Mouse (Mus musculus) myocyte (in vitro differentiated cells): ENCODE data around the gene Ect2. TPM values are rescaled to one million over a fixed set of nuclear protein-coding genes. Genes with fewer than 3 reads are reported as not detected.

Experiments
- H3K27me3 ChIP-seq: one replicate; pipeline ENCODE4 v1.6.1; 2011; ENCODE audit not compliant: control insufficient read depth, insufficient read depth, insufficient read length
- H3K36me3 ChIP-seq: one replicate; pipeline ENCODE4 v1.6.1; 2011; ENCODE audit not compliant: control insufficient read depth, insufficient read depth
- H3K4me2 ChIP-seq: one replicate; pipeline ENCODE4 v1.6.1; 2011; ENCODE audit warnings: low read depth, control low read depth
- H3K4me3 ChIP-seq: one replicate; pipeline ENCODE4 v1.5.1; 2011; ENCODE audit warnings: mild to moderate bottlenecking, control low read depth, moderate library complexity
- H3K79me2 ChIP-seq: one replicate; pipeline ENCODE4 v1.6.1; 2011; ENCODE audit not compliant: control insufficient read depth, insufficient read depth
- H3ac ChIP-seq: one replicate; pipeline ENCODE4 v1.6.1; 2011; ENCODE audit not compliant: control insufficient read depth, insufficient read length
- CEBPB ChIP-seq: IDR thresholded peaks from 2 replicates; pipeline ENCODE4 v1.6.1; 2011; ENCODE audit warnings: mild to moderate bottlenecking, moderate library complexity; ENCODE audit not compliant: poor library complexity, insufficient read depth, severe bottlenecking
- E2F4 ChIP-seq: IDR thresholded peaks from one replicate; pipeline ENCODE4 v1.6.1; 2011; ENCODE audit warnings: mild to moderate bottlenecking, control low read depth, moderate library complexity; ENCODE audit not compliant: insufficient read depth
- MAX ChIP-seq: IDR thresholded peaks from one replicate; pipeline ENCODE4 v1.6.1; 2011; ENCODE audit warnings: low read depth, mild to moderate bottlenecking, control low read depth
- MYOD1 ChIP-seq, 3 experiments: IDR thresholded peaks; one replicate each; pipeline ENCODE4 v1.6.1; 2011; ENCODE audit warnings: control low read depth in 2 of 3, low read depth in 2 of 3, mild to moderate bottlenecking in 2 of 3, moderate library complexity in 1 of 3; ENCODE audit not compliant: insufficient read length in 2 of 3, control insufficient read depth in 1 of 3
- MYOG ChIP-seq, 3 experiments: IDR thresholded peaks; one replicate each; pipeline ENCODE4 v1.6.1; 2011; ENCODE audit warnings: control low read depth in 2 of 3, low read depth in 2 of 3, mild to moderate bottlenecking in 2 of 3; ENCODE audit not compliant: insufficient read length in 2 of 3, control insufficient read depth in 1 of 3, insufficient read depth in 1 of 3
- POLR2A ChIP-seq: IDR thresholded peaks from one replicate; pipeline ENCODE4 v1.6.1; 2011; ENCODE audit warnings: low read depth, mild to moderate bottlenecking, control low read depth, moderate library complexity; ENCODE audit not compliant: insufficient read length
- POLR2AphosphoS2 ChIP-seq: IDR thresholded peaks from one replicate; pipeline ENCODE4 v1.6.1; 2011; ENCODE audit warnings: low read depth, control low read depth; ENCODE audit not compliant: insufficient read length
- REST ChIP-seq: IDR thresholded peaks from one replicate; pipeline ENCODE4 v1.6.1; 2011; ENCODE audit warnings: mild to moderate bottlenecking, control low read depth, moderate library complexity; ENCODE audit not compliant: insufficient read depth, insufficient read length
- SRF ChIP-seq: IDR thresholded peaks from one replicate; pipeline ENCODE4 v1.6.1; 2011; ENCODE audit warnings: low read depth; ENCODE audit not compliant: control insufficient read depth, insufficient read length
- TCF12 ChIP-seq: IDR thresholded peaks from one replicate; pipeline ENCODE4 v1.6.1; 2011; ENCODE audit warnings: mild to moderate bottlenecking, control low read depth; ENCODE audit not compliant: poor library complexity, insufficient read depth, severe bottlenecking
- TCF3 ChIP-seq: IDR thresholded peaks from one replicate; pipeline ENCODE4 v1.6.1; 2011; ENCODE audit warnings: low read depth, control low read depth; ENCODE audit not compliant: insufficient read length
- USF1 ChIP-seq: IDR thresholded peaks from one replicate; pipeline ENCODE4 v1.6.1; 2011; ENCODE audit warnings: low read depth, mild to moderate bottlenecking, control low read depth, moderate library complexity
- polyA plus RNA-seq: library from polyadenylated mRNA; unstranded; fragments of >200 nt; fragmentation: generic; extraction: Trizol; gene quantifications from one replicate; pipeline ENCODE4 v1.2.1, GENCODE M21; 2012; ENCODE audit warnings: missing spikeins

Ect2 gene
- polyA plus RNA-seq, 1 experiment, result 6.6 TPM

- Histone ChIP-seq H3K4me3 (no peak overlapping the region), H3ac (no peak overlapping the region), H3K36me3 (no peaks in the 10 kb centered on the region), H3K27me3 (no peaks in the 10 kb centered on the region), H3K4me2 (no peak overlapping the region), H3K79me2 (no peaks in the 10 kb centered on the region)
- TF ChIP-seq CEBPB, result no peak
- TF ChIP-seq POLR2A, result no peak
- TF ChIP-seq POLR2AphosphoS2, result no peak
- TF ChIP-seq SRF, result no peak
- TF ChIP-seq E2F4, result no peak
- TF ChIP-seq MYOD1 (IDR thresholded peaks at IDR 0.05; ENCODE audit: control insufficient read depth in 1 of 3, insufficient read length in 2 of 3, low read depth in 2 of 3), result no peak
- no peak for TF ChIP-seq TCF3
- TF ChIP-seq MYOG (IDR thresholded peaks at IDR 0.05; ENCODE audit: control insufficient read depth in 1 of 3, insufficient read depth in 1 of 3, insufficient read length in 2 of 3, low read depth in 2 of 3), result no peak
- no peak for TF ChIP-seq TCF12
- TF ChIP-seq USF1, result no peak
- TF ChIP-seq MAX, result no peak
- no peak for TF ChIP-seq REST
Observed at GRCm38 (mm10) chr3:27179711-27180110, 26.0 kb upstream of the Ect2 start.

GRCm38 (mm10) chr3:27170257-27170656, 16.6 kb upstream of the Ect2 start:
- Histone ChIP-seq H3K4me3 (no peak overlapping the region), H3K36me3 (no peaks in the 10 kb centered on the region), H3K79me2 (no peaks in the 10 kb centered on the region), H3K4me2 (no peak overlapping the region), H3ac (no peak overlapping the region), H3K27me3 (no peaks in the 10 kb centered on the region)
- TF ChIP-seq CEBPB, result no peak
- TF ChIP-seq E2F4, result no peak
- TF ChIP-seq POLR2A, result no peak
- TF ChIP-seq SRF, result no peak
- no peak for TF ChIP-seq POLR2AphosphoS2
- no peak for TF ChIP-seq USF1
- no peak for TF ChIP-seq TCF3
- no peak for TF ChIP-seq TCF12
- no peak for TF ChIP-seq MYOD1 (IDR thresholded peaks at IDR 0.05; ENCODE audit: control insufficient read depth in 1 of 3, insufficient read length in 2 of 3, low read depth in 2 of 3)
- no peak for TF ChIP-seq REST
- TF ChIP-seq MAX, result no peak
- no peak for TF ChIP-seq MYOG (IDR thresholded peaks at IDR 0.05; ENCODE audit: control insufficient read depth in 1 of 3, insufficient read depth in 1 of 3, insufficient read length in 2 of 3, low read depth in 2 of 3)

GRCm38 (mm10) chr3:27165481-27166065, 11.9 kb upstream of the Ect2 start:
- no peaks in the 10 kb centered on the region for H3K36me3 ChIP-seq

GRCm38 (mm10) chr3:27162410-27162804, 8.7 kb upstream of the Ect2 start:
- Histone ChIP-seq H3K36me3 (no peaks in the 10 kb centered on the region), H3K4me2 (no peak overlapping the region), H3K79me2 (no peaks in the 10 kb centered on the region), H3ac (no peak overlapping the region), H3K27me3 (no peaks in the 10 kb centered on the region), H3K4me3 (no peak overlapping the region)
- TF ChIP-seq MYOG (IDR thresholded peaks at IDR 0.05; ENCODE audit: control insufficient read depth in 1 of 3, insufficient read depth in 1 of 3, insufficient read length in 2 of 3, low read depth in 2 of 3) (no peak), USF1 (no peak), POLR2AphosphoS2 (no peak), REST (no peak), TCF3 (no peak), TCF12 (no peak), MAX (no peak), MYOD1 (IDR thresholded peaks at IDR 0.05; ENCODE audit: control insufficient read depth in 1 of 3, insufficient read length in 2 of 3, low read depth in 2 of 3) (no peak), E2F4 (no peak)

More at GRCm38 (mm10) chr3:27165481-27166065, 11.9 kb upstream of the Ect2 start:
- Histone ChIP-seq H3ac (no peak overlapping the region), H3K4me2 (no peak overlapping the region), H3K4me3 (no peak overlapping the region), H3K79me2 (no peaks in the 10 kb centered on the region), H3K27me3 (no peaks in the 10 kb centered on the region)
- TF ChIP-seq POLR2AphosphoS2 (no peak), MYOG (IDR thresholded peaks at IDR 0.05; ENCODE audit: control insufficient read depth in 1 of 3, insufficient read depth in 1 of 3, insufficient read length in 2 of 3, low read depth in 2 of 3) (no peak), MYOD1 (IDR thresholded peaks at IDR 0.05; ENCODE audit: control insufficient read depth in 1 of 3, insufficient read length in 2 of 3, low read depth in 2 of 3) (no peak), MAX (no peak), POLR2A (no peak), SRF (no peak), CEBPB (no peak), USF1 (no peak)
